Mouse (Mus musculus) small intestine, adult 2 months (tissue): ENCODE data around the gene Gm26965.

Experiments used
- CTCF ChIP-seq: fragments of 200-500 bp; IDR thresholded peaks from 2 replicates; pipeline ENCODE4 v1.5.1; 2012; ENCODE audit warnings: low read depth, mild to moderate bottlenecking, control low read depth, inconsistent platforms, low read length, moderate library complexity, mixed read lengths; ENCODE audit not compliant: insufficient replicate concordance, insufficient read length; ENCODE audit errors: extremely low read depth
- POLR2A ChIP-seq: fragments of 200-500 bp; IDR thresholded peaks from 2 replicates; pipeline ENCODE4 v1.6.1; 2012; ENCODE audit warnings: low read depth, mild to moderate bottlenecking, control low read depth, inconsistent platforms, low read length, moderate library complexity

DNA sequence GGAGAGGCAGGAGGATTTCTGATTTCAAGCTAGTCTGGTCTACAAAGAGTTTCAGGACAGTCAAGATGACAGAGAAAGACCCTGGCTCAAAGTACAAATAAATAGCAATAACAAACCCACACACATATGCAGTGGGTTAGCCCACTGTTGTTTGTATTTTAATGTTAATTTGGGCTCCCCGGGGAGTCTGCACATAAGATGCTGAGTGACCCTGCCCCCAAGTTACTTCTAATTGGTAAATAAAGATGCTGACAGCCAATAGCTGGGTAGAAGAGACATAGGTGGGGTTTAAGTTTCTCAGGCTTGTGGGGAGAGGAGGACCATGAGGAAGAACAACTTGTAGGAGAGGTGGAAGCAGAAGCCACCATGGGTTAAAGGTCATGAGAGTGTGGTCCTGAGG lies 20.0 kb upstream of the Gm26965 start:
- TF ChIP-seq POLR2A: no peak
- TF ChIP-seq CTCF: no peak
